Mouse (Mus musculus) 3T3-L1 (cell line): ENCODE data around the gene App.

Experiments used
- DNase-seq: peaks from one replicate; pipeline ENCODE4 v3.0.0-alpha.2; 2015; ENCODE audit warnings: low read depth, low spot score

Gene App

GRCm38 (mm10) chr16:85020696-85021323 is 152.8 kb downstream of the App start:
- no peak for DNase-seq

DNA sequence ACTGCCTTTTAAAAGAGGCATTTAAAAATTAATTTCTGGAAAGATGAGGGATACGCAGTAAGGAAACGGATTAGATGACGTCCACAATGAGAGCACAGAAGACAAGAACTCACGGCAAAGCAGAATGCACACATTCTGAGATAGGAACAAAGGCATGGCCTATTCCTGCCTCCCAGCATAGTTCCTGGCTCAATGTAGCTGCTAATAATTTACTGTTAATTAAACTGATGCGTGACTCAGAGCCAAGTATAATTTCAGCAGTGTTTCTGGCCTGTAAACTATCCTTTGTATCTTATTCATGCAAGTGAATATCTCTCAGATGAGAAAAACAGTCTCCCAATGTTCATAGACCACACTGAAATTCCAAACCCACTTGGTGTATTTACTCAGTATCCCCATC is 154.3 kb downstream of the App start:
- no peak for DNase-seq

DNA sequence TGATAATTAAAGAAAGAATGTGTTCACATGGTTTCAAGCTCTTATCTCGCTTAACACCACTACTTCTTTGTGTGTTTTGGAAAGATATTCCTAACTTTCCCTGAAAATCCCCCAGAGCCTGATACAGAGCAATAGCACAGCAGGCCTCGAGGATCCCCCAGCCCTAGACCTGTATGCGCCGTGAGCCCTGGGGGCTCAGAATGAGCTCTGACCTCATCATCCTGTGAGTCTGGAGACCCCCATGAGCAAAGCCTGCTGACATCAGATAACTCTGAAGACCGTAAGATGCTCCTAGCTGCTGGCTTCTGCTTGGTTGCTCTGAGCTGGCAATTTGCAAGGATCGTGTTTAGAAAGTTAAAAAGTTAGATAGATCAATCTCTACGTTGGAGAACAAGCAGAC is 155.7 kb downstream of the App start:
- no peak for DNase-seq

GRCm38 (mm10) chr16:85012695-85013094 is 160.9 kb downstream of the App start:
- no peak for DNase-seq

GRCm38 (mm10) chr16:85012172-85012571 is 161.4 kb downstream of the App start:
- DNase-seq = no peak

GRCm38 (mm10) chr16:85010651-85011050 is 162.9 kb downstream of the App start:
- DNase-seq = no peak

DNA sequence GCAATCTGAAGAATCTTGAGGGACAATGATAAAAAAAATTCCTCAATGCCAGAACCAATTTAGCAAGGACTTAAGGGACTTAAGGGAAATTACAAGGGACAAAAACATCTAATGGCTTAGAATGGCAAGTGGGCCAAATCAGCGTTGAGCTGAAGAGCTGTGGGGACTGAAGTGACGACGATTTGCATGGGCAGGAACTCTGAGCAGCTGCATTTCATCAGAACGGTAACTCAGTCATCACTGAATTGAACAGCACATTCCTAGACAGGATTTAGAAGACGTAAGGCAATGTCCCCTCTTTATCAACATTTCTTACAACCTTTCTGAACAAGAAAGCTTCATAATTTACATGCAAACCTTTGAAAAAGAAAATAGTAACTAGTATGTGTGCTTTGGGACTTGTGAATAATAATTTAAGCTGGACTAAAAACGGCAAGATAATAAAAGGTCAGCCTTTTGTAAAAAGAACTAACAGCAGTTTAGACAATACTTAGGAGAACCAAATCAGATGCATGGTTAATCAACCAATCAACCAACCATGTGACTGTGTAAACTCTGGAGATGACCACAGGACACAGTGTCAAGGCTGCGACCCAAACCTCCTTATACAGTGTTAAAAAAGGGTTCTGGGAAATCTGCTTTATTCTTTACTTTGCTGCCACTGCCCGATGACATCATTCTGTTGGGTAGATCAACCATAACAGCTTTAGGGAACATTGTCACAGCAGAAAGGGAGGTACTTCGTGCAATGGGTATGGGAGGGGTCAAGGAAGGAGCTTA is 164.5 kb downstream of the App start:
- no peak for DNase-seq

DNA sequence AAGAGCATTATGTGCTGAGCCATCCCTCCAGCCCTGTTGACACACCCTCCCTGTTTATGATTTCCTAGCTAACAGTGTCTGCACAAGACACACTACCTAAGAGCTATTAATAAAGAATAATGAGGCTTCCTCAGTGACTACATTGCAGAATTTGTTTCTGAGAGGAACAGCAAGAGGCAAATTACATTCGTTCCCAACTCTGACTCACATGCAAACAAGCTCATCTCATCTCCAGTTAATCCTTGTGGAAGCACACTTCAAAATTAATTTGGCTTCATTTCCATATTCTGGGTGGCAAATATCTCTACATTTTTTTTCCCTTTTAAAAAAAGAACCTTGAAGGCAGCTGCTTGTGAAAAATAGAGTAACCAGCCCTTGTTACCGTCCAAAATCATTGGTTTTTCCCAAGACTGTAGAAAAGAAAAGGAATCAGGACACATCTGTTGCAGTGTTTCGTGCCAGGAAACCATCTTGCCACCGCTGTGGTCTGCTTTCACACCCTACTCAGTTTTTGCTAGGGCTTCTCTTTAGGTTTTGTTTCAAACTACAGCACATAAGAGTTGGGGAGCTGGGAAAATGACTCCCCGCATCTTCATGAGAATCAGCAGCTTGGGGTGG is 171.5 kb downstream of the App start:
- DNase-seq = no peak

DNA sequence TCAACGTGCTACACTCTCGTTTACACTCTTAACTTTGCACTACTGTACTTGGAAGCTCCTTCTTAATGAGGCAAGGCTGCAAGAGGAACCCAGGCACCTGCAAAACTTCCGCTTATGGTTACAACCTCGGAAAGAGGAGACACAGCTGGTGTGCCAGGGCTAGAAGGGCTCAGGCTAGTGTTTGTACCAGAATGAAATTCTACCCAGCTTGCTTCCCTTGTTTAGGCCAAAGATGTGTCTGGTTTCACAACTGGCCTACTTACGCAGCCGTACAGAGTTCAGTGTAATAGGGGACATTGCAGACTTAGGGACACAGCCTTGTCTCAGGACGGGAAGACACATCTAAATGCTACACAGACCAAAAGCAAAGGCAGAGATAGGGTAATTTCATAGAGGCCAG is 173.3 kb downstream of the App start:
- DNase-seq = no peak

DNA sequence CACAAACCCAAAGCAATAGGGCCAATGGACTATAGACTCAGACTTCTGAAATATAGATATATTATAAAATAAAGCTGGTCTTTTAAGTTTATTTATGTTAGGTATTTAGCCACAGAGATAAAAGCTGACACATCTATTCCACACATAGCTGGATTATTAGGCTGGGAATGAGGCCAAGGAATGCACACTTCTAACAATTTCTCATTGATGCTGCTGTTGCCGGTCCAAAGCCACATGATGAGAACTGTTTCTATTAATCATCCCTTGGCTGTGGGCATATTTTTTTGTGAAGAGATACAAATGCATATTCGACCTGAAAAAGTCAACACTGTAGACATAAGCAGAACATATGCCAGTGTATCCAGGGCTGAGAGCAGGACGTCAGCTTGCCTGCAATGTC is 176.0 kb downstream of the App start:
- peak; percentile 51 for DNase-seq

GRCm38 (mm10) chr16:84995441-84995867 is 178.1 kb downstream of the App start:
- no peak for DNase-seq

GRCm38 (mm10) chr16:84992888-84993287 is 180.7 kb downstream of the App start:
- no peak for DNase-seq

DNA sequence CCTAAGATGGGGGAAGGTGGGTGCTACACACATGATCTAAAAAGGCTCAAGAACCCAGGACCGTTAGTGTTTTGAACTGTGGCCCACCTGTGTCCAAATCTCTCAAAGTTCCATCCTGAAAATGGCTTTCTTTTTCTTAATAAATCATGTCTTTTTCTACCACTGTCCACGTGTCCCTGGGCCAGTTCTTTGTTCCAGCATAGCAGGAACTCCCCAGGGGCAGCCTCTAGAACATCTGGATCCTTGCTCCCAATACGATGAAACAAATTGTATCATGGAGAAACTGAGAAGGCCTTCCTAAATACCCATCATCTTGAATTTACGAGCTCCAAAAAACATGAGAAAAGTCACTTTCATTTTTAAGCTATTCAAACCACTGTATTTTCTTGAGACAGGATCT is 182.6 kb downstream of the App start:
- peak; percentile 26 for DNase-seq

DNA sequence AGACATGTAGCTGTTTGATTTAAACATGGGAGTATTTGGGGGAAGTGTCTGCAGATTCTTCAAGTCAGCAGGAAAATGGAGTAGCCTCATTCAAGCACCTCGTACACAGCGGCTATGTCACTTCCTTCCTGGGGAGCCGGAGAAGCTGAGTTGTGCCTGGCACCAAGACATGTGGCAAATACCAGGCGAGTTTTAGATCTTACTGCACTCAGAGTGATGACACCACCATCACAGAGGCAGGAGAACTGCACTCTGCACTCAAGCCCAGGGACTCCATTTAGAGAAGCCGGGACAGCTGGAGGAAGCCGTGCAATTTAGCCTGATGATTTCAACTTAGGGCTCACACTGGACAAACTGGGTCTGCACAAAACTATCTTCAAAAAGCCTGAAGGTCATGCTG is 183.6 kb downstream of the App start:
- DNase-seq = no peak

- no peak for DNase-seq
These were observed 184.1 kb downstream of the App start for GRCm38 (mm10) chr16:84989476-84989875.

- DNase-seq = no peak
These were observed 185.8 kb downstream of the App start for GRCm38 (mm10) chr16:84987724-84988287.

DNA sequence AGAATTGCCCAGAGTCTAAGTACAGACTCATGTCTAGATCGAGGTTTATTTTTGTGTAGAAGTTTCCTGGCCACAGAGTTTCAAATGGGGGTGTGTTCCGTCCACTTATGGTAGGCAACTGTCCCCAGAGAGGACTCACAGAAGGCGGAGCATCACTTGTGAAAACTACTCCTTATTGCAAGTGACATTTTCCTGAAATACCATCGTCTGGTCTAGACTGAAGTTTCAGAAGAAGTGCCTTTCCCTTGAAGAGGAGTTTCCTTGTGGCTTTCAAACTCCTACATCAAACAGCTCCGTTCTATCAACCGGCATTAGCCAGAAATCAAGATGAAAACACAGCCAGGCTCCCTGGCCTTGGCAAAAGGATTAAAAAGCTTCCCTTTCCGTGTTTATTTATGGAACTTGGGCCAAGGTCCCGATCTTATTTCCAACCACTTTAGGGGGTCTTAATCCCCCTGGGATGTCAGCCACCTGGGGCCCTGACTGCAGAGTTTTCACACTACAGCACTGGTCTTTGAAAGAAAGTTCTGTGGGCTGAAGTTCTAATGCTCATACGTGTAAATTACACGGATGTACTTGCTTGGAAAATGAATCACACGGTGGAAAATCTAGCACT is 187.4 kb downstream of the App start:
- no peak for DNase-seq

GRCm38 (mm10) chr16:84985340-84985739 is 188.2 kb downstream of the App start:
- no peak for DNase-seq

- DNase-seq = no peak
These were observed 190.1 kb downstream of the App start for GRCm38 (mm10) chr16:84983428-84983827.

GRCm38 (mm10) chr16:84982589-84982988 is 191.0 kb downstream of the App start:
- no peak for DNase-seq

- no peak for DNase-seq
These were observed 195.0 kb downstream of the App start for GRCm38 (mm10) chr16:84978589-84978988.

GRCm38 (mm10) chr16:84974176-84974518 is 199.4 kb downstream of the App start:
- DNase-seq = no peak
